Mouse (Mus musculus): ENCODE measurements around the gene Xrcc5. TPM values are rescaled to one million over a fixed set of nuclear protein-coding genes. Genes with fewer than 3 reads are reported as not detected.

Xrcc5 gene
- polyA plus RNA-seq, 1 experiment from 2014 or later = 16.7 TPM

DNA sequence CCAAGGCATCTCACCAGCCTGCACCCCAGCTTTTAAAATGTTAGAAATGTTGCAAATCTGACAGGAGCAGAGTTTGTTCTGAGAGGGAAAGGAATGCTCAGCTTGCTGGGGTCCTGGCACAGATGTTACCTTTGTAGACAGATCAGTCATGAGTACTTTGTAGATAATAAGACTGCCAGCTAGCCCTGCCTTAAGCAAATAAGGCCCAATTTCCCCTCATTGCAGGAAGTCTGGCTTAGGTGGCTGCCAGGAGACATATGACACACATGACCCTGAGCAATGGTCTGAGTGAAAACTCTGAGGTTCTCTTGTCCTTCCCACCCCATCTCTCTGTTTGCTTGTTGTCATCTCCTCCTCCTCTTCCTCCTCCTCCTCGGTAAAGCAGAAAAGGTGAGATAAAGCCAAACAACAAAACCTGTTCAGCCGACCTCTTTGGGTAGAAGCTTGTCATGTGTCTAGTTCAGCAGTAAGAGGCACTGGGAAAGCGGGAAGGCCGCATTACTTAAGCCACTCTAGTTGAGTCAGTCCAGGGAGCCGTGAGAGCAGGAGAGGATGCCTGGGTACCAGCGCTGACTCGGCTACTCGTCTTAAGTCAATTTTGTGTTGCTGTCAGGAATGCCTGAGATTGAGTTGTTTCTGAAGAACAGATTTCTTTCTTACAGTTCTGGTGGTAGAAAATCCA lies 92.6 kb downstream of the Xrcc5 start:
- ATAC-seq (ENCODE audit: low FRiP score) = no peak
- H3K4me1 ChIP-seq (replicated peaks; ENCODE audit: control insufficient read depth, insufficient read depth, low read length) = no peaks in the 10 kb centered on the region
- WGBS = 90% methylated on average over 8 of the region's 8 CpGs
- no peak overlapping the region for H3K4me3 ChIP-seq (replicated peaks; ENCODE audit: low read length)
- H3K27ac ChIP-seq = no peak overlapping the region
- 0 out of 2 replicates have a peak, but pooled peaks cover 3% of the 10 kb centered on the region for H3K36me3 ChIP-seq (replicated peaks; ENCODE audit: control insufficient read depth, insufficient read depth)
- no peaks in the 10 kb centered on the region for H3K27me3 ChIP-seq (ENCODE audit: control insufficient read depth, insufficient read depth, low read length)
- H3K9ac ChIP-seq = no peak overlapping the region
- H3K4me2 ChIP-seq (replicated peaks) = no peak overlapping the region
- no peak for DNase-seq (ENCODE audit: low spot score)
- H3K9me3 ChIP-seq (ENCODE audit: control insufficient read depth, low read length) = no peaks in the 10 kb centered on the region

DNA sequence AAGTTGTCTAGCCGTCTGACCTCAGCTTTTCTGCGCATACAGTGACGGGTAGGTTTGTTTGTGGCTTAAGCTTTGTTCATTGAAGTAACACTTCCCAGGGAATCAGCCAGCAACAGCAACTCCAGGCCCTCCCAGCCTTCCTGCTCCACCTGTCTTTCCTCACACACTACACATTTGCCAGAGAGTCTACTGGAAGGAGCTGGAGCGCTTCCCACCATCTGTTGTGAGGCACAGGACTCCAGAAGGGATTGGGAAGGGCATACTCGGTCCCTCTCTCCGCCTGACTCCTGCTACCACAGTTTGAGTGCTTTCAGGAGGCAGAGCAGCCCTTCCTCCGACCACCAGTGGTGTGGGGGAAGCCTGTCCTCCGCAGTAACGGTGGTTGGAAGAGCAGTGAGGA lies 93.4 kb downstream of the Xrcc5 start:
- Histone ChIP-seq H3K4me1 (replicated peaks; ENCODE audit: control insufficient read depth, insufficient read depth, low read length) (no peaks in the 10 kb centered on the region), H3K4me2 (replicated peaks) (no peak overlapping the region), H3K9me3 (ENCODE audit: control insufficient read depth, low read length) (no peaks in the 10 kb centered on the region), H3K4me3 (replicated peaks; ENCODE audit: low read length) (no peak overlapping the region), H3K36me3 (replicated peaks; ENCODE audit: control insufficient read depth, insufficient read depth) (no peaks in the 10 kb centered on the region), H3K9ac (no peak overlapping the region), H3K27ac (no peak overlapping the region), H3K27me3 (ENCODE audit: control insufficient read depth, insufficient read depth, low read length) (no peaks in the 10 kb centered on the region)
- ATAC-seq (ENCODE audit: low FRiP score) (no peak), DNase-seq (ENCODE audit: low spot score) (no peak)
- WGBS = 89% methylated on average over 9 of the region's 9 CpGs

DNA sequence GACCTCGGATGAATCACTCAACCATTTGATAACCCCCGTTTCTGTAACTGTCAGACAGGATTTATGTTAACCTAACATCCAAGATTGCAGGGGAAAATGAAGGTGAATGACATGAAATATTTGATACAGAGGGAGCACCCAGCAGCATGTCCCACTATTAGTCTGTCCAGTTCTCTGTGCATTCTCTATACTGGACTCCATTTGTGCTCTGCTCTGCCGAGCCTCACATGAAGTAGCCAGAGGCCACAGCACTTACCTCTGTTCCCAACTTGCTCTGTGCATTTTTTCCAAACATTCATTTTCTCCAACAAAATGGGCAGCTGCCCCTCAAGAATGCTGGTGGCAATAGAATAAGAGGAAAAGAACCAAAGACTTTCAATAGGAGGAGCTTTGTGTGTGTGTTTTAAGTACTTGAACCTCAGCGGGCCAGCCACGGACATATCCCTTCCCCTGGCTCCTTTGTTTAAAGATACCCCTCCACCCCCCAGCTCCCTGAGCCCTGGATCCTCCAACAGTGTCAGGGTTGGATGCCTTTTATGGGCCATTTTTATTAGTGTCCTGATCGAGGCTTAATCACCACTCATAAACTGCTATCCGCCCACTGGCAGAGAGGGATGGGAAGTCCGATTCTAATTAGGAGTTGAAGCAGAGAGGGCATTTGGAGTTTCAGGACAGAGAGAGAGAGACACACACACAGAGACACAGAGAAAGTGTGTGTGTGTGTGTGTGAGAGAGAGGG lies 94.3 kb downstream of the Xrcc5 start:
- DNase-seq (ENCODE audit: low spot score) (no peak), ATAC-seq (ENCODE audit: low FRiP score) (no peak)
- H3K27me3 ChIP-seq (ENCODE audit: control insufficient read depth, insufficient read depth, low read length) = no peaks in the 10 kb centered on the region
- no peak overlapping the region for H3K4me3 ChIP-seq (replicated peaks; ENCODE audit: low read length)
- H3K9me3 ChIP-seq (ENCODE audit: control insufficient read depth, low read length) = no peaks in the 10 kb centered on the region
- H3K9ac ChIP-seq = no peak overlapping the region
- H3K4me2 ChIP-seq (replicated peaks) = no peak overlapping the region
- H3K4me1 ChIP-seq (replicated peaks; ENCODE audit: control insufficient read depth, insufficient read depth, low read length) = peaks cover 3% of the 10 kb centered on the region; the same call in 1 of the 2 replicates
- H3K27ac ChIP-seq = no peak overlapping the region
- H3K36me3 ChIP-seq (replicated peaks; ENCODE audit: control insufficient read depth, insufficient read depth) = no peaks in the 10 kb centered on the region
- 66% methylated on average over 8 of the region's 8 CpGs for WGBS

DNA sequence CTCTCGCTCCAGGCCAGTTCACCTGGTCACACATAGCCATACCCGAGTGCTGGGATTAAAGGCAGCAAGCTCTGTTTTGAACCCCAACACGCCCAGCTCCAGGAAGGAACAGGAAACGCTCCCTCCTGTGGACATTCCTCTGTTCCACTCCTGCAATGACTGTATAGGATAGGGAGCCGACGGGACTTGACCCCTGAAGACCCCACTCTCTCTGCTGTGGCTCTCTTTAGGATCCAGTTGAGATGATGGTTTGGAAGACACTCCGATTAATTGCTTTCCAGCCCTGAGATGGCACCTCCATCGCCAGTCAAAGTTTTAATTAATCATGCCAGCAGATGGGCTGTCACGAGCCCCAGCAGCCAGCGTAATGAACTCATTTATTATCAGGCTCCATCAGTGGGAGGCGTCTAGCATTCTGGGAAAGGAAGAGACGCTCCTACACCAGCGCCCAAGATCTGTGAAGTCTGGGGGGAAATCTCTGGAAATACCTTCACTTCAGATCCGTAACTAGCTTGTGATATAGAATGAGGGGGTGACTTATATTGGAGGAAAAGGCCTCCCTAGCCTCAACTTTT lies 99.4 kb downstream of the Xrcc5 start:
- peak overlapping the region; percentile 60 for H3K27ac ChIP-seq
- 46% methylated on average over 14 of the region's 14 CpGs for WGBS
- H3K4me3 ChIP-seq (replicated peaks; ENCODE audit: low read length) = no peak overlapping the region
- no peaks in the 10 kb centered on the region for H3K9me3 ChIP-seq (ENCODE audit: control insufficient read depth, low read length)
- H3K36me3 ChIP-seq (replicated peaks; ENCODE audit: control insufficient read depth, insufficient read depth) = no peaks in the 10 kb centered on the region
- H3K9ac ChIP-seq = no peak overlapping the region
- no peaks in the 10 kb centered on the region for H3K27me3 ChIP-seq (ENCODE audit: control insufficient read depth, insufficient read depth, low read length)
- DNase-seq (ENCODE audit: low spot score) = peak; percentile 66
- H3K4me2 ChIP-seq (replicated peaks) = no peak overlapping the region
- peaks cover 4% of the 10 kb centered on the region; the same call in 1 of the 2 replicates for H3K4me1 ChIP-seq (replicated peaks; ENCODE audit: control insufficient read depth, insufficient read depth, low read length)
- ATAC-seq (ENCODE audit: low FRiP score) = peak; percentile 81

DNA sequence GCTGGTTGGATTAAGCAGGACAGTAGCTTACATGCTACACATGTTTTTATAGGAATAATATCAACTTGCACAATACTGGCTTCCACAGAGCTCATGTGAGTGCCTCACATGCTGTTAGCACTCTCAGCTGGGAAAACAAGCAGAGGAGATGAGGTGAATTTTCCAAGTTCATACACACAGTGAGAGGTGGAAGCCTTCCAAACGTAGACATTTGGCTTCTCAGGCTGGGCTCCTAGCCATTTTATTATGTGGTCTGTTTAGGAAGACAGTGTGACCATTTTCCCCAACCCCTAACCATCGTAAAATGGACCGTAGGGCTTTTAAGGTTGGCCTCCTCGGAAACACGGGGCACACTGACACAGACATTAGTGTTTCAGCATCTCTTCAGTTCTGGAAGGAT lies 102.7 kb downstream of the Xrcc5 start:
- 78% methylated on average over 5 of the region's 5 CpGs for WGBS
- H3K27me3 ChIP-seq (ENCODE audit: control insufficient read depth, insufficient read depth, low read length) = no peaks in the 10 kb centered on the region
- peaks cover 12% of the 10 kb centered on the region; the same call in 1 of the 2 replicates for H3K4me1 ChIP-seq (replicated peaks; ENCODE audit: control insufficient read depth, insufficient read depth, low read length)
- no peak for DNase-seq (ENCODE audit: low spot score)
- no peak overlapping the region for H3K4me2 ChIP-seq (replicated peaks)
- no peaks in the 10 kb centered on the region for H3K9me3 ChIP-seq (ENCODE audit: control insufficient read depth, low read length)
- no peaks in the 10 kb centered on the region for H3K36me3 ChIP-seq (replicated peaks; ENCODE audit: control insufficient read depth, insufficient read depth)
- no peak for ATAC-seq (ENCODE audit: low FRiP score)
- no peak overlapping the region for H3K27ac ChIP-seq
- H3K4me3 ChIP-seq (replicated peaks; ENCODE audit: low read length) = no peak overlapping the region
- no peak overlapping the region for H3K9ac ChIP-seq

DNA sequence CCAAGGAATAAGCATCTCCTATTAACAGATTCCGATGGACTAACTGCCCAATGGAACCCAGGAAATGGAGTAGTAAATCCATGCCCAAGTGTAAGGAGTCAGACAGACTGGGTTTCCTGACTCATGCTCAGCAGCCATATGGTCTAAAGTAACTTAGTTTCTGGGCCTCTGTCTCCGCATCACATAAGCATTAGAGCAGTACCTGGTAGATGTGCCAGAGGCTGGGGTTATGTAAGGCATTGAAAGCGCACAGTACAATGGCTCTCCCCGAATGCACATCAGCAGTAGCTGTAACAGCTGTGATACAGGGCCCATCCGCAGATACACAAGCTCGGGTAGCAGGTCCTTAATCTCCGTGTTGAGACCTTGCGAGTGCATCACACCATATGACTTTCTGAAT lies 103.9 kb downstream of the Xrcc5 start:
- H3K4me3 ChIP-seq (replicated peaks; ENCODE audit: low read length) = no peak overlapping the region
- no peak overlapping the region for H3K9ac ChIP-seq
- peaks cover 12% of the 10 kb centered on the region; the same call in 1 of the 2 replicates for H3K4me1 ChIP-seq (replicated peaks; ENCODE audit: control insufficient read depth, insufficient read depth, low read length)
- ATAC-seq (ENCODE audit: low FRiP score) = no peak
- H3K36me3 ChIP-seq (replicated peaks; ENCODE audit: control insufficient read depth, insufficient read depth) = no peaks in the 10 kb centered on the region
- DNase-seq (ENCODE audit: low spot score) = no peak
- no peaks in the 10 kb centered on the region for H3K27me3 ChIP-seq (ENCODE audit: control insufficient read depth, insufficient read depth, low read length)
- H3K4me2 ChIP-seq (replicated peaks) = no peak overlapping the region
- no peak overlapping the region for H3K27ac ChIP-seq
- WGBS = 93% methylated on average over 8 of the region's 8 CpGs
- no peaks in the 10 kb centered on the region for H3K9me3 ChIP-seq (ENCODE audit: control insufficient read depth, low read length)

DNA sequence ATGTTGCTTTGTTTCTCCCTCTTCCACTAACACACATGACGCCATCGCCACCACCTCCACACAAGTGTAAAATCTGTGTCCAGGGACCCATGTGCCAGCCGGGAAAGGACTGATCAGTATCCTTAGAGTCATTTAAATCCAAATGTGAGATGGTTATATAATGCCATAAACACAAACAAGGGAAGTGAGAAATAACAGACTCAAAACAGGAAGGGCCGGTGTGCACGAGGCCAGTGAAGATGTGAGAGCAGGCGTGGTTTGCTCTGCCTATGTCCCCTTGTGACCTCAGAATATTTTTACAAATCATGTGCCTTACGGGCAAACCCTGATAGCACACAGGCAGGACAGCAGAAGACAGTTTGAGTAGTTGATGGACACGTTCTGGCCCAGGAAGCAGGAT lies 106.0 kb downstream of the Xrcc5 start:
- H3K4me1 ChIP-seq (replicated peaks; ENCODE audit: control insufficient read depth, insufficient read depth, low read length) = peaks cover 8% of the 10 kb centered on the region; the same call in 1 of the 2 replicates
- no peak overlapping the region for H3K27ac ChIP-seq
- no peak overlapping the region for H3K9ac ChIP-seq
- no peaks in the 10 kb centered on the region for H3K27me3 ChIP-seq (ENCODE audit: control insufficient read depth, insufficient read depth, low read length)
- WGBS = 89% methylated on average over 8 of the region's 8 CpGs
- no peak overlapping the region for H3K4me2 ChIP-seq (replicated peaks)
- DNase-seq (ENCODE audit: low spot score) (no peak), ATAC-seq (ENCODE audit: low FRiP score) (no peak)
- H3K4me3 ChIP-seq (replicated peaks; ENCODE audit: low read length) = no peak overlapping the region
- no peaks in the 10 kb centered on the region for H3K36me3 ChIP-seq (replicated peaks; ENCODE audit: control insufficient read depth, insufficient read depth)
- H3K9me3 ChIP-seq (ENCODE audit: control insufficient read depth, low read length) = no peaks in the 10 kb centered on the region

DNA sequence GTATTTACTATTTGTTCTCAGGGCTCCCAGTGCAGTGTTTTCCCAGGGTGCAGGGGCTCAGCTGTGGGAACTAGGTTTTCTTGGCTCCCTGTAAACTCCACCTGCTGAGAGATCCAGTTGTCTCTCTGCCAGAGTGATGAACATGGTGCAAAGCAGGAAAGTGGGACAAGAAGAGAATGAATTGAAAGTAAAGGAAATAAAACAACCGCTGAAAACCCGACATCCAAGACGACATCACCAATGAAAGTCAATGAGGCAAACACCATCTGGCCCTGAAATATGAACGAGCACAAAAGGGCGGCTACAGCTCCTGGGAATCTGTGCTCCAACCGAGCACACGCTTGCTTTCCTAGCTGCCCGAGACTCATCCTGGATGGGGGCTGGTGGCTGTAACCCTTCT lies 106.9 kb downstream of the Xrcc5 start:
- no peaks in the 10 kb centered on the region for H3K36me3 ChIP-seq (replicated peaks; ENCODE audit: control insufficient read depth, insufficient read depth)
- peaks cover 11% of the 10 kb centered on the region; the same call in 1 of the 2 replicates for H3K4me1 ChIP-seq (replicated peaks; ENCODE audit: control insufficient read depth, insufficient read depth, low read length)
- H3K4me2 ChIP-seq (replicated peaks) = no peak overlapping the region
- H3K9me3 ChIP-seq (ENCODE audit: control insufficient read depth, low read length) = no peaks in the 10 kb centered on the region
- H3K27me3 ChIP-seq (ENCODE audit: control insufficient read depth, insufficient read depth, low read length) = no peaks in the 10 kb centered on the region
- H3K4me3 ChIP-seq (replicated peaks; ENCODE audit: low read length) = no peak overlapping the region
- WGBS = 16% methylated on average over 8 of the region's 8 CpGs
- H3K9ac ChIP-seq = no peak overlapping the region
- DNase-seq (ENCODE audit: low spot score) (no peak), ATAC-seq (ENCODE audit: low FRiP score) (no peak)
- peak overlapping the region; percentile 52 for H3K27ac ChIP-seq

DNA sequence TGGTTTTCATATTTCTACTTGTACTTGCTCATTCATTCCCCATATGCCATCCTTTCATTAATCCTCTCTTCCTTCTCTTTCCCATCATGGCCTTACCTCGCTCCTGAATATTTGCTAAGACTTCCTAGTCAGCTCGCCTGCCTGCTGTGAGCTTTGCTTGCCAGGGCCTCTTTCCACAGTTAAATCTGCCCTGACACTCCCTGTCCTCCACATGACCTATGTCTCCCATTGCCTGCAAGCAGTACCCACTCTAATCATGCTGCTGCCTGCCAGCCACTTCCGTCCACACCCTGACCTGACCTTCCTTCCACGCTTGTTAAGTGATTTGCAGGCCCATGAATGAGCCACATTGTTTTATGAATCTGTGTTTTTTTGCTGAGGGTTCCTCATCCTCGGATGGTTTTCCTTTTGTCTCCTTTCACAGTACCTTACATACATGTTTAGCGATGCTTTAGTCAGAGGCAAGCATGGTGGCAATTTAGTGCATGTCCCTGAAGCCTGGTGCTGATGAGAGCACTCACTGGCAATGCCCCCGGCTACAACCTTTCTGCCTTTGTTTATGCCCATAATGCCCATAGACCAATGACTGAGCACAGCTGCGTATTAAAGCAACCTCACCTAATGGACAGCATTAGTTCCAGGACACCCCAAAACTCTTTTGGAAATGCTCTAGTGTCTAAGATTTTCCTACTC lies 107.5 kb downstream of the Xrcc5 start:
- Histone ChIP-seq H3K4me3 (replicated peaks; ENCODE audit: low read length) (no peak overlapping the region), H3K36me3 (replicated peaks; ENCODE audit: control insufficient read depth, insufficient read depth) (no peaks in the 10 kb centered on the region), H3K27ac (peak overlapping the region; percentile 52), H3K4me1 (replicated peaks; ENCODE audit: control insufficient read depth, insufficient read depth, low read length) (peaks cover 13% of the 10 kb centered on the region; the same call in 1 of the 2 replicates), H3K27me3 (ENCODE audit: control insufficient read depth, insufficient read depth, low read length) (no peaks in the 10 kb centered on the region), H3K9me3 (ENCODE audit: control insufficient read depth, low read length) (no peaks in the 10 kb centered on the region), H3K9ac (no peak overlapping the region), H3K4me2 (replicated peaks) (no peak overlapping the region)
- DNase-seq (ENCODE audit: low spot score) (peak; percentile 30), ATAC-seq (ENCODE audit: low FRiP score) (no peak)
- 32% methylated on average over 8 of the region's 8 CpGs for WGBS
